ENCODE assay signal across 17 mouse cellular contexts in the genomic region with DNA sequence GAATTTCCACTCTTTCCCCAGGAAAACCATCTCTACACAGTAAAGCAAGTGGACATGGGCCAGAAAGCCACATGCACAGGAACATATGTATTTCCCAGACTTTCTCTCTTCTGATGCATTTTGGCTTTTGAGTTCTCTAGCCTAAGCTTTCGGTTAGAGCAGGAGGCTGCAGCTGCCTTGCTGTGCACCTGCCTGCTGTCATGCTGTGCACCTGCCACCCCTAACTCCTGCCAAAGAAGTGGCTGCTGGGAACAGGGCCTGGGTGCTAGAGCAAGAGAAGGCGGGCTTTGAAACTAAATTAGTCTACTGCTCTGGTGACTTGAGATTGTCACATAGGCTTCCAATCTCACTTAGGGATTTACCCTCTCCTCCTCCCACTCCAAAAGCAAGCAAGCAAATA. TPM values are rescaled to one million over a fixed set of nuclear protein-coding genes. Genes with fewer than 3 reads are reported as not detected.
"Had no signal": no experiment of that assay in that cellular context is flagged by ENCODE, and none has a peak within 500 bp of the region (broad histone marks: within the 10 kb centered on the region; RNA-seq: fewer than 3 reads in every experiment).

No protein-coding gene starts in this region.

- H3K4me3 ChIP-seq: intestine, embryonic 15.5 days; kidney, embryonic 15.5 days; limb, embryonic 10.5 days; limb, embryonic 13.5 days; liver, embryonic 12.5 days; liver, embryonic 15.5 days; stomach, embryonic 15.5 days had no signal

- H3K4me1 ChIP-seq: intestine, embryonic 15.5 days; kidney, embryonic 15.5 days; limb, embryonic 10.5 days; limb, embryonic 13.5 days; liver, embryonic 12.5 days; liver, embryonic 15.5 days; stomach, embryonic 15.5 days had no signal

- H3K4me2 ChIP-seq: intestine, embryonic 15.5 days; kidney, embryonic 15.5 days; limb, embryonic 13.5 days; liver, embryonic 12.5 days; liver, embryonic 15.5 days; midbrain, embryonic 11.5 days; stomach, embryonic 15.5 days had no signal

- ATAC-seq: intestine, embryonic 15.5 days; liver, embryonic 12.5 days had no signal

- H3K36me3 ChIP-seq: intestine, embryonic 15.5 days; kidney, embryonic 15.5 days; limb, embryonic 10.5 days; limb, embryonic 13.5 days; liver, embryonic 12.5 days; liver, embryonic 15.5 days; stomach, embryonic 15.5 days had no signal

- H3K27ac ChIP-seq: intestine, embryonic 15.5 days; kidney, embryonic 15.5 days; limb, embryonic 10.5 days; limb, embryonic 13.5 days; liver, embryonic 12.5 days; liver, embryonic 15.5 days; macrophage; stomach, embryonic 15.5 days had no signal

- H3K9me3 ChIP-seq: intestine, embryonic 15.5 days; kidney, embryonic 15.5 days; limb, embryonic 10.5 days; limb, embryonic 13.5 days; liver, embryonic 15.5 days; stomach, embryonic 15.5 days had no signal

- DNase-seq: kidney, adult 11 months; kidney, adult 8-10 months; kidney, postnatal 10 days; kidney, postnatal 36 days; liver; midbrain, embryonic 14.5 days; spleen, adult 18-20 months; thymus, postnatal 25 days had no signal

- H3K9ac ChIP-seq: intestine, embryonic 15.5 days; kidney, embryonic 15.5 days; limb, embryonic 13.5 days; liver, embryonic 12.5 days; liver, embryonic 15.5 days; stomach, embryonic 15.5 days had no signal

- H3K27me3 ChIP-seq: intestine, embryonic 15.5 days; liver, embryonic 12.5 days; liver, embryonic 15.5 days; stomach, embryonic 15.5 days had no signal

RNA-seq across cellular contexts. Expression of a gene that starts 8.7 kb away (rescaled TPM):
- polyA plus RNA-seq: liver, embryonic 15.5 days; macrophage had no signal
